Mouse (Mus musculus) spleen, postnatal 36 days (tissue): ENCODE results near the gene Ypel3.

Source experiments
- DNase-seq, 2 experiments: peaks; one replicate each; pipeline ENCODE4 v3.0.0; 2022; ENCODE audit warnings: low spot score in 2 of 2, mixed read lengths in 1 of 2

The Ypel3 gene

DNA sequence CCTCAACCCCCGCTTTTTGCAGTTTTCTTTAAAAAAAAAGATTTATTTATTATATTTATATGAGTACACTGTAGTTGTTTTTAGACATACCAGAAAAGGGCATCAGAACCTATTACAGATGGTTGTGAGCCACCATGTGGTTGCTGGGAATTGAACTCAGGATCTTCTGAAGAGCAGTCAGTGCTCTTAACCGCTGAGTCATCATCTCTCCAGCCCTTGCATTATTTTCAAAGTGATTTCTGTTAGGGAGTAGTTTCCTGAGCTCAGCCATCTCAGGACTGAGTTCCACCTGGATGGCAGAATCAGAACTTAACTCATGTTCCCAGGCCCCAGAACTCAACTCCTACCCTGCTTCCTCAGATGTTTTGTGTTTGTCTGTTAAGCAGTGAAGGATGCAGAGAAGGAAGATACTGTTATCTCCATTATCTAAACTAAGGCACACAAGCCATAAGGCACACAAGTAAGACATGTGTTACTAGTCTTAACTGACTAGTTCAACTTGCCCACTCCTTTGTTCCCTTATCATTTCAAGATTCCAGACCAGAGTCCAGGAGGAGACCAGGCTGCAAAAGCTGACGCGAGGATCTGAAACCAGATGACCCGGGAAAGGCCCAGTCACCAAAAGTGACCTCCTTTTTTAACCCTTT, 33.1 kb downstream of the Ypel3 start:
- no peak for DNase-seq

DNA sequence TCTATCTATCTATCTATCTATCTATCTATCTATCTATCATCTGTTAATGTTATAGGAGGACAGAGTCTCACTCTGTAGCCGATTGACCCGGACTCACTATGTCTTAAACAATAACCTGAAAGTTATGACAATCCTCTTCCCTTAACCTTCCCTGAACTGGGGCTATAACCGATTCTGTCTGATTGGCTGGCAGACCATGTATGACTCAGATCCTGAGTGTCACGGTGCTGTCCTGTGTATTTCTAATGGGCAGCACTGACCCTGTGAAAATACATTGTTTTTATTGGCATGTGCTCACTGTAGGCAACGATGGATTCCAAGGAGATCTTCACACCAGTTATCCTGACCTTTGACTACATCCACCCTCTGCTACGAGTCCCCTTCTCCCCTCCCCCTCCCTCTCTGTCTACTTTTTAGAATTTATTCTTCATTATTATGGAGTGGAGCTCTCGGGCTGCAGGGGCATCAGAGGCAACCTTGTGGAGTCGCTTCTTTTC, 39.0 kb downstream of the Ypel3 start:
- no peak for DNase-seq

GRCm38 (mm10) chr7:126816494-126816893, 39.7 kb downstream of the Ypel3 start:
- no peak for DNase-seq

DNA sequence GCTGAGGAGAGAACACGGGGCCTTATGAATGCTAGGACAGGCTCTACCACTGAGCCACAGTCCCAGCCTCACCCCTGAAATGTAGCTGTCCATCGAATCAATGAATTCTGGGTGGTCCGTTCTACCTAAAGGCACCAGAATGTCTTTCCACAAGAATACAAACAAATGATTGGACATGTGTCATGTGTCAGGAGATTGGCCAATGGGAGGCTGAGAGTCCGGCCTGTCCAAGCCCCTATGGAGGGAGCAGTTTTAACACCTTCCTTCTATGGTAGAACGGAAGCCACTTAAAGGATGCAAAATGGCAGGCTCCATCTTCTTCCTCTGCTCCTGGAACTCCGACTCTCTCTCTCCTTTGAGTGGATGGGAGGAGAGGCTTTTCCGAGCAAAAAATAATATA, 40.8 kb downstream of the Ypel3 start:
- DNase-seq, result no peak

GRCm38 (mm10) chr7:126818818-126819217, 42.1 kb downstream of the Ypel3 start:
- DNase-seq, result no peak

DNA sequence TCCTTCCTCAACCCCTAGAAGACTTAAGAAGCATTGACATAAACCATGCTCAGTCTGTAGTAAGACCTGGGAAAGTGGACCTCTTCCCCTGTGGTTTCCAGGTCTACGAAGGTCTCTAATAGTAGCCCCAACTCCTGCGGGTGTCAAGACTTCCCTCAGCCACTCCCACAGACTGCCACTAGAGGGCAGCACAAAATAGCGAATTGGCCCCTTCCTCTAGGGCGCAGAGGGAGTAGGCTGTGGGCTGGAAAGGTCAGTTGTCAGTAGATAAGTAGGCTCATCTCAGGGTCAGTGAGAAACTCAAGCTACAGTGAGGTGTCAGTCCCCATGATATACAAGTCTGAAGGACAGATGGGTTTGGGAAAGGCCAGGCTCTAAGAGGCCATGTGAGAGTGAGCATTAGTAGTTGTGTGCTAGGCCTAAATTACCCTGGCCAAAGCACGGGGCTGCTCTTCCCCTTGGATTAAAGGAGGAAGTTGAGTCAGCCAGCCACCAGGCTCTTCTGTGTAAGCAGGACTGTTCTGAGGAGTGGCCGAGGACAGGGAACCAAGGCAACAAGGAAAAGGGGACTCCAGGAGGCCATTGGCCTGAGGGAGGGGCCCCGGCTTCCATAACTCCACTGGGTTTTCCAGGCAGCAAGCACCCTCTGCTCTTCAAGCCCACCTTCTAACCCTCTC, 45.2 kb downstream of the Ypel3 start:
- DNase-seq, result peak; percentile 65 to 66

DNA sequence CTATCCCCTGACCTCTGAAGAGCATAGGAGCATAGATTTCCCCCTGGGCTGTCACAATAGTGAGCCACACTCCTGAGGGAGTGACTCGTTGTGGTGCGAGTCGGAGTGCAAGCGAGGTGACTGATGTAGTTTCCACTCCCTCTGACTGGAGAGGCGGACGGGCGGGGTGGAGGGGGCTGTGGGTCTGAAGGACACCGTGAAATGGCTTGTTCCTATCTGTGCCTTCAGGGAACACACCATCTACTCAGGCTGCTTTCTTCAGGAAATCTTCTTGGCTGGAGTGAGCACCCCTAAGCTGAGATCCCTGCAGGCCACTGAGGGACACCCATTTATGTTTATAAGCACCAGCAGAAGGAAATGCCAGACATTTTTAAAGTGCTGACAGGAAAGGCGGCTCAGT, 46.0 kb downstream of the Ypel3 start:
- no peak for DNase-seq

DNA sequence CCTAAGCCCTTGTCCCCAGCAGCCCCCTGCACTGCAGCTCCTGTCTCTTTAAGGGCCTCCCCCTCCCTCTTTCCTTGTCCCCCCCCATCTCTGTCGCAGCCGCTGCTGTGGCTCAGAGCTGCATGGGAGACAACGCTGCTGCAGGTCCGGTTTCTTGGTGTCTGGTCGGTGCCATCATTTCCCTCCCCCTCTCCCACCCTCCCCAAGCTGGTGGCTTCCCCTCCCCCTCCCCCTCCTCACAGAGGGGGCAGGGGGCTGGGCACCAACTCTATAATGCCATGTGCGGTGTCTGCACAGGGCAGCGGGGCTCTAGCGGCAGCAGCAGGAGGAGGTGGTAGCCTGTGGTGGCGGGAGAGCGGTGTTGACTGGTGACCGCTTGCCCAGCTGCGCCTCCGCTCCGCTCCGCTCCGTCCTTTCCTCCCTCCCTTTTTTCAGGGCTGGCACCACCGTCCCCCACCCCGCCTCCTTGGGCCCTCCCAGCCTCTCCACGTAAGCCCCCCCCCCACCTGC, 46.5 kb downstream of the Ypel3 start:
- DNase-seq, result no peak

- no peak for DNase-seq
These were observed 47.2 kb downstream of the Ypel3 start for GRCm38 (mm10) chr7:126823940-126824339.

GRCm38 (mm10) chr7:126825403-126825802, 48.6 kb downstream of the Ypel3 start:
- no peak for DNase-seq

GRCm38 (mm10) chr7:126825952-126826351, 49.2 kb downstream of the Ypel3 start:
- DNase-seq, result no peak
